Mouse (Mus musculus) limb, embryonic 14.5 days (tissue): ENCODE results near the gene Magi1. TPM values are rescaled to one million over a fixed set of nuclear protein-coding genes. Genes with fewer than 3 reads are reported as not detected.
A peak's percentile ranks its signal among the peaks of the same experiment; 100 is the strongest.

Source experiments
- ATAC-seq: fragments of 200-750 bp; cut with Nextera tagmentation; 2 replicates; pipeline ENCODE4 v1.8.0; 2017; ENCODE audit warnings: low read depth, moderate number of reproducible peaks, moderate TSS enrichment; ENCODE audit not compliant: low FRiP score
- DNase-seq: peaks from one replicate; pipeline ENCODE4 v3.0.0-alpha.2; 2015; ENCODE audit warnings: low spot score
- H3K27ac ChIP-seq: fragments of 300-500 bp; sonication (generic); replicated peaks from 2 replicates; pipeline ENCODE4 v1.5.1; 2014; ENCODE audit warnings: low read depth, mild to moderate bottlenecking, low read length, moderate library complexity, mixed read lengths
- H3K27me3 ChIP-seq: fragments of 300-500 bp; sonication (generic); 2 replicates; pipeline ENCODE4 v1.6.1; 2014; ENCODE audit warnings: low read length, mixed read lengths; ENCODE audit not compliant: control insufficient read depth, insufficient read depth
- H3K36me3 ChIP-seq: fragments of 300-500 bp; sonication (generic); 2 replicates; pipeline ENCODE4 v1.6.1; 2014; ENCODE audit warnings: mild to moderate bottlenecking, low read length, moderate library complexity, mixed read lengths; ENCODE audit not compliant: control insufficient read depth, insufficient read depth
- H3K4me1 ChIP-seq: fragments of 300-500 bp; sonication (generic); 2 replicates; pipeline ENCODE4 v1.6.1; 2014; ENCODE audit warnings: antibody characterized with exemption, low read length, mixed read lengths; ENCODE audit not compliant: control insufficient read depth, insufficient read depth
- H3K4me2 ChIP-seq: fragments of 300-500 bp; sonication (generic); replicated peaks from 2 replicates; pipeline ENCODE4 v1.6.1; 2014; ENCODE audit warnings: low read depth, mild to moderate bottlenecking, low read length, moderate library complexity; ENCODE audit not compliant: severe bottlenecking
- H3K4me3 ChIP-seq: fragments of 300-500 bp; sonication (generic); replicated peaks from 2 replicates; pipeline ENCODE4 v1.5.1; 2014; ENCODE audit warnings: low read length
- H3K9ac ChIP-seq: fragments of 300-500 bp; sonication (generic); 2 replicates; pipeline ENCODE4 v1.6.1; 2014; ENCODE audit warnings: mild to moderate bottlenecking, low read depth, low read length, moderate library complexity; ENCODE audit not compliant: severe bottlenecking
- H3K9me3 ChIP-seq: fragments of 300-500 bp; sonication (generic); 2 replicates; pipeline ENCODE4 v1.6.1; 2016; ENCODE audit warnings: low read length; ENCODE audit not compliant: control insufficient read depth
- POLR2A ChIP-seq: fragments of 200-500 bp; IDR thresholded peaks from 2 replicates; pipeline ENCODE4 v1.8.0; 2012; ENCODE audit warnings: inconsistent platforms, mild to moderate bottlenecking, moderate library complexity, borderline replicate concordance; ENCODE audit not compliant: insufficient read depth, insufficient read length; ENCODE audit errors: extremely low read depth
- WGBS: fragments of 180-500 bp; shearing (Covaris S2); extraction: QIAGEN DNeasy Blood & Tissue Kit; methylation state at CpG from one replicate; pipeline ENCODE4 v1.1.7; 2014; 5-methylcytosine and 5-hydroxymethylcytosine counted together
- polyA plus RNA-seq, 2 experiments: library from polyadenylated mRNA; depleted of rRNA in 1 of 2; stranded (reverse) in 1 of 2; unstranded in 1 of 2; fragments of >200 nt; fragmentation: Nextera tagmentation in 1 of 2; extraction: Ambion mirVana in 1 of 2; gene quantifications; 2 replicates each; pipeline versions ENCODE4 v1.2.1 to v1.2.3; 2012 to 2014

Gene Magi1
- polyA plus RNA-seq, 2 experiments = 9.7 to 15.0 TPM

DNA sequence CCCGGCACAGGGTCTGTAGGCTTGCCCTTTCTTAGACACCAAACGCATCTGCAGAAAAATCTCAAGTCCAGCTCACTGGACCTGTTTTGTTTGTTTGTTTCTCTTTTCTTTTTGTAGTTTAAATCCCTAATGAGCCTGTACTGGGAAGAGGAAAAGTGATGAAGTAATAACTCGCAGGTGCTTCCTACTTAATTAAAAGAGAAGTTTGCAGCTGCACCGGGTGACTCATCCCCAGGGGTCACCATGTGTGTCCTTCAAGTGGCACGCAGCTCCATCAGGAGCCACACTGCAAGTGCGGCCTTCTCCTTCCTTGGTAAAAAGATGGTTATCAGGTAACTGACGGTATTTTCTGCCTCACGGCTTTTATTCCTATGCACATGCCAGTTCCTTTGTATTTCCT, 112.5 kb downstream of the Magi1 start:
- ATAC-seq = no peak

DNA sequence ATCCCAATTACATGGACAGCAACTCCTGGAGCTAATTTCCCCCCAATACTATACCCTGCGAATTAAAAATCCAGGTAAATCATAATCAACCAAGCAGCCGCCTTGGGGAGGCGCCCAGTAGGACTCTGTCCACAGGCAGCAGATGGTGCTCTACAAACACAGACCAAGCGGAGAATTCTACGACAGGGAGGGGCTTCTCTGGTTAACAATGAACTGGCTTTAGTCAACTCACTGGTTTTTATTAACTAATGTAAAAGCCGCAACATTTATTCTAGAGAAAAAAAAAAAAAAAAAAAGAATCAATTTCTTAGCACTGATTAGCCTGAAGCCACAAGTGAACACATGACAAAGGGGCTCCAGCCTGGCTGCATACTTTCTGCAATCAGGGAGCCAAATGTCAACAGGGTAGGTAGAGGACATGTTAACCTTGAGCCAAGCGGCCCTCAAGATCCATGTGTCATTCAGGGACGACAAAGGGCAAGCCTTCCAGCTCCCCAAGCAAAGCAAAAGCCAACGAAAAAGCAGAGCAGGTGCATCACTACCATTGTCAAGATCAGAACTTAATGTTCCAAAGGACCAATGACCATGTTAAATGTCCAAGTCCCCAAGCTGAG, 114.0 kb downstream of the Magi1 start:
- no peaks in the 10 kb centered on the region for H3K27me3 ChIP-seq
- no peak overlapping the region for H3K27ac ChIP-seq
- 85% methylated on average over 9 of the region's 9 CpGs for WGBS
- no peak overlapping the region for H3K9ac ChIP-seq
- H3K9me3 ChIP-seq = no peaks in the 10 kb centered on the region
- H3K4me3 ChIP-seq = no peak overlapping the region
- H3K4me2 ChIP-seq = no peak overlapping the region
- peaks cover 10% of the 10 kb centered on the region; the same call in 1 of the 2 replicates for H3K4me1 ChIP-seq
- no peak for TF ChIP-seq POLR2A
- no peak for ATAC-seq
- H3K36me3 ChIP-seq = no peaks in the 10 kb centered on the region
- no peak for DNase-seq

More for the DNA sequence above, 112.5 kb downstream of the Magi1 start:
- no peaks in the 10 kb centered on the region for H3K4me1 ChIP-seq
- no peak overlapping the region for H3K4me2 ChIP-seq
- DNase-seq = no peak
- H3K9me3 ChIP-seq = no peaks in the 10 kb centered on the region
- H3K27ac ChIP-seq = no peak overlapping the region
- no peaks in the 10 kb centered on the region for H3K27me3 ChIP-seq
- H3K9ac ChIP-seq = no peak overlapping the region
- H3K36me3 ChIP-seq = no peaks in the 10 kb centered on the region
- no peak for TF ChIP-seq POLR2A
- no peak overlapping the region for H3K4me3 ChIP-seq
- 39% methylated on average over 8 of the region's 8 CpGs for WGBS

DNA sequence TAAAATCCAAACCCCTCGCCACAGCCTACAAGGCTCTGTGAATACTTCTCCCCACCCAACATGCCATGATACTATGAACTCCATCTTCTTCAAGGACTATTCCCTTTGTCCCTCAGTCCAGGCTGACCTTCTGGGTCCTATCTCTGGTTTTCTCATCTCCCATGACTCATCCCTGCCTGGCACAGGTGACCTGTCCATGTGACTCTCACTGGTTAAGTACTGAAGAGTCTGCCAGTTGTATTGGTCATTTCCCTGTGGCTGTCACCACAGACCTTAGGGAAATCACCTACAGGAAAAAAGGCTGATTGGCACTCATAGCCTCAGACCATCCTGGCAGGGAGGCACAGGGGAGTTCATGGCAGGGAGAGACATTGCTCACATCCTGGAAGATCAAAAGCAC, 117.8 kb downstream of the Magi1 start:
- H3K27me3 ChIP-seq = no peaks in the 10 kb centered on the region
- H3K27ac ChIP-seq = no peak overlapping the region
- H3K4me2 ChIP-seq = no peak overlapping the region
- ATAC-seq (no peak), DNase-seq (no peak)
- TF ChIP-seq POLR2A = no peak
- H3K9ac ChIP-seq = no peak overlapping the region
- 82% methylated on average over 1 of the region's 1 CpGs for WGBS
- no peaks in the 10 kb centered on the region for H3K36me3 ChIP-seq
- H3K4me1 ChIP-seq = peaks cover 29% of the 10 kb centered on the region
- H3K4me3 ChIP-seq = no peak overlapping the region
- no peaks in the 10 kb centered on the region for H3K9me3 ChIP-seq

DNA sequence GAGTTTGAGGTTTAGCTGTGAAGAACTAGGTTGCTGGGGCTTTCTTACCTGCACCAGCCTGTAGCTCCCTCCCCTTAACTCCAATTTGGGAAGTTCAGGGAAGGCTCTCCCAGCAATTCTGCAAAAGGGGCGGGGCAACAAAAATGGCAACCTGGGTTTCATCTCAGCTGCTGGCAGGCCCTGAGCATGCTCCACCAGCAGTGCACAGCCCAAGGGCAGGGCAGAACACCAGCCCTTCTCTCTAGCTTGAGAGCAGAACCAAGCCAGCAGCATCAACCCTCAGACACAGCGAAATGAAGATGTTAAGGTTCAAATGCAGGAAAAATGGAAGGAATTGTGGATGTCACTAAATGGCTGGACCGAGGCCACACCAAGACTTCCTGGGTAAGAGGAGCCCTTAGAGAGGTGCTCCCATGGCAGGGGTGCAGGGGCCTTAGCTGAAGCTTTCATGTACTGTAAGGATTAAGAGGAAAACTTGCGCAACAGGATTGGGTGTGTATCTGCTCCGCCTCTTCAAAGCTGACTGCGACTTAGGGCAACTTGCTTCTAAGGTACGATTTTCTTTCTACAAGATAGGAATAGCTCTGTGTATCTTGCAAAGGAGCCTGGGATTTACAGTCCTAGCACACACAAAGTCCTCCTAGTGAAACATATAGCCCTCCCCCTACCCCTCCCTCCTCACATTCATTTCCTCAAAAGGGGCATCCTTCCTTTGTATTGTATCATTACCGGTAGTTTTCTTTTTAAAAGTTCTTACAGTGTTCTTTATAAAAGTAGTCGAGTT, 118.8 kb downstream of the Magi1 start:
- no peak overlapping the region for H3K27ac ChIP-seq
- no peak overlapping the region for H3K4me3 ChIP-seq
- no peaks in the 10 kb centered on the region for H3K36me3 ChIP-seq
- no peak for TF ChIP-seq POLR2A
- no peak overlapping the region for H3K9ac ChIP-seq
- peaks cover 29% of the 10 kb centered on the region for H3K4me1 ChIP-seq
- H3K9me3 ChIP-seq = no peaks in the 10 kb centered on the region
- DNase-seq (no peak), ATAC-seq (no peak)
- H3K4me2 ChIP-seq = no peak overlapping the region
- no peaks in the 10 kb centered on the region for H3K27me3 ChIP-seq
- WGBS = 73% methylated on average over 9 of the region's 9 CpGs

DNA sequence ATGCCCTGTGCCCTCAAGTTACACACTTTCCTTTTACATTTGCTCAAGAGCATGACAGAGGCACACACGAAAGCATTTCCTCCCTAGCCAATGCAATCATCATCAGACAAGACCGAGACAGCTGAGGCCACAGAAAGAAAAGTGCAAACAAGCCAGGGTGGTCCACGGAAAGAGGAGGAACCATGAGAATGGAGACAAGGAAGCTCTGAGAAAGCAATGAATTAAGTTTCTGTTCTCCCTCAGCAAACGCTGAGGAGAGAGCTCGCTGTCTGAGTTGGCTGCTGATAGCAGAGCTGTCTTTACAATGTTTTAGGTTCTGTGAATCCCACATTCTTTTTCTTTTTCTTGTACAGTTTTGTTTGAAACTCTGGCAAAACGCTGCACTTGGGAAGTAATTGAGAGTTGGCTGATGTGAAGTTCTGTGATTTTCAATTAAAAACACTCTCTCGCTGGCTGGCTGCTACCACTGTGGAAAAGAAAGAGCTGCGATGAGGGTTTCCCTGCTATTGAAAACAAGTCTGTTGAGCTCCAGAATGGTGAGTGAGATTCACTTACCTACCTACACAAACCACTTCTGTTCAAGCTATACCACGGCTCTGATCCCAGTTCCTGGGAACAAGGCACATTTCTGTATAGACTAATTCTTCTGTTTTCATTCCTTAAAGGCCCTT, 120.3 kb downstream of the Magi1 start:
- no peaks in the 10 kb centered on the region for H3K36me3 ChIP-seq
- 43% methylated on average over 9 of the region's 9 CpGs for WGBS
- no peak for TF ChIP-seq POLR2A
- H3K27ac ChIP-seq = peak overlapping the region; percentile 50; the same call in 1 of the 2 replicates
- H3K4me2 ChIP-seq = no peak overlapping the region; the same call in 1 of the 2 replicates
- no peaks in the 10 kb centered on the region for H3K27me3 ChIP-seq
- ATAC-seq (no peak), DNase-seq (no peak)
- H3K9ac ChIP-seq = no peak overlapping the region
- no peaks in the 10 kb centered on the region for H3K9me3 ChIP-seq
- no peak overlapping the region for H3K4me3 ChIP-seq
- peaks cover 35% of the 10 kb centered on the region for H3K4me1 ChIP-seq
